Mouse (Mus musculus): Measurements from ENCODE around the gene Cacna1e.

- TF ChIP-seq CTCF (IDR thresholded peaks at IDR 0.05; ENCODE audit: low read depth): no peak
- no peak for TF ChIP-seq EP300 (IDR thresholded peaks at IDR 0.05; ENCODE audit: low read depth)
Observed at GRCm38 (mm10) chr1:154715596-154715995, 168.7 kb downstream of the Cacna1e start.

All from liver, embryonic 14.5 days (tissue).